In genomic region chr1:193450201-193450600, GRCm38 (mm10) we compare ENCODE assay signal across 9 mouse cellular contexts.
DNase-seq lines count a peak whose midpoint lies in the region; ATAC-seq lines count a peak whose summit lies in the region.
"Had no signal": no experiment of that assay in that cellular context is flagged by ENCODE, and none has a peak within 500 bp of the region (broad histone marks: within the 10 kb centered on the region; RNA-seq: fewer than 3 reads in every experiment).

No protein-coding gene starts in this region.

- H3K9ac ChIP-seq in heart, embryonic 12.5 days, result no peak overlapping the region
- H3K9ac ChIP-seq in limb, embryonic 12.5 days (replicated peaks), result no peak overlapping the region; the same call in 1 of the 2 replicates
- H3K9ac ChIP-seq: liver, postnatal 0 days had no signal

- DNase-seq in heart, postnatal 25 days (ENCODE audit: low spot score), result no peak
- peak; percentile 9 for DNase-seq in thymus, postnatal 25 days
- DNase-seq in thymus, postnatal 14 days, result no peak
- no peak for DNase-seq in frontal cortex, postnatal 36 days (ENCODE audit: low spot score in 2 of 2)
- DNase-seq in gastrocnemius, adult 8-10 months (ENCODE audit: low spot score in 2 of 2), result no peak
- DNase-seq in gastrocnemius, postnatal 10 days, result no peak
- DNase-seq: liver, postnatal 0 days had no signal

- peaks cover 37% of the 10 kb centered on the region for H3K4me1 ChIP-seq in heart, embryonic 12.5 days (replicated peaks)
- peaks cover 14% of the 10 kb centered on the region; the same call in 1 of the 2 replicates for H3K4me1 ChIP-seq in limb, embryonic 12.5 days (replicated peaks)

- 68% methylated on average over 6 of the region's 6 CpGs for WGBS in heart, embryonic 12.5 days
- 51% methylated on average over 6 of the region's 6 CpGs for WGBS in limb, embryonic 12.5 days

- H3K4me3 ChIP-seq in heart, embryonic 12.5 days, result no peak overlapping the region
- H3K4me3 ChIP-seq in limb, embryonic 12.5 days (replicated peaks), result no peak overlapping the region

- H3K36me3 ChIP-seq in heart, embryonic 12.5 days, result no peaks in the 10 kb centered on the region
- no peaks in the 10 kb centered on the region for H3K36me3 ChIP-seq in limb, embryonic 12.5 days

- ATAC-seq in heart, embryonic 12.5 days (ENCODE audit: insufficient number of reproducible peaks, low FRiP score), result no peak
- ATAC-seq in limb, embryonic 12.5 days (ENCODE audit: insufficient number of reproducible peaks, insufficient read depth, low FRiP score, low TSS enrichment, low read depth), result no peak
- ATAC-seq: liver, postnatal 0 days had no signal

- no peaks in the 10 kb centered on the region for H3K9me3 ChIP-seq in heart, embryonic 12.5 days (replicated peaks)
- H3K9me3 ChIP-seq in limb, embryonic 12.5 days, result no peaks in the 10 kb centered on the region

- peak overlapping the region; percentile 77; the same call in 1 of the 2 replicates for H3K27ac ChIP-seq in heart, embryonic 12.5 days (ENCODE audit: poor library complexity, severe bottlenecking)
- H3K27ac ChIP-seq in limb, embryonic 12.5 days, result peak overlapping the region; percentile 78; the same call in 1 of the 2 replicates

- intact Hi-C loops in heart, postnatal 25 days (cut with DNase I), result loop anchor here (2.0 to 5.0 kb wide), 2 partner anchors 63 to 252 kb away; no protein-coding TSS in a partner anchor

- no peak overlapping the region for H3K4me2 ChIP-seq in heart, embryonic 12.5 days
- H3K4me2 ChIP-seq in limb, embryonic 12.5 days, result no peak overlapping the region

- H3K27me3 ChIP-seq in heart, embryonic 12.5 days (replicated peaks), result no peaks in the 10 kb centered on the region
- no peaks in the 10 kb centered on the region for H3K27me3 ChIP-seq in limb, embryonic 12.5 days
